Mouse (Mus musculus) heart, adult 8-10 months (tissue): ENCODE measurements at regions not wholly inside any gene's neighbourhood (a gene's known extent, or its start where the extent isn't known, plus 50 kb on each side); places are given as distances from the start of the nearest gene placed in this dataset.
A peak's percentile ranks its signal among the peaks of the same experiment; 100 is the strongest.

ENCODE experiments used
- DNase-seq: peaks from one replicate; pipeline ENCODE4 v3.0.0; 2022; ENCODE audit warnings: low spot score

DNA sequence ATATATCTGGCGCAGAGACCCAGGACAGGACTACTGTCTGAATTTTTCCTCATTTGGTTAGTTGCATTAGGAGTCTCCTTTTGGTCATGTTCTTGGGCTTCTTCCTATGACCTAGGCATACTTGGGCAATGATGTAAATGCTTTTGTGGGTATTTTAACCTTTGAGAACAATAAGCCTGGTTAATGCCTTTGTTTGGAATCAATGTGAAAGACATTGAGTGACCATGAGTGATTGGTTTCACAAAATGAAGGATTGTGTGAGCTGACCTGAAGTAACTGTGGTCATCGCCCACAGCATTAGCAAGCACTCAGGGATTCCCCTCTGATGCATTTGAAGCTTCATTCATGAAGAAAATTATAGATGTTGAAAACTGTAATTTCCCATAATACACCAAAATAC is 61.9 kb upstream of the Abcb5 start:
- DNase-seq: no peak

DNA sequence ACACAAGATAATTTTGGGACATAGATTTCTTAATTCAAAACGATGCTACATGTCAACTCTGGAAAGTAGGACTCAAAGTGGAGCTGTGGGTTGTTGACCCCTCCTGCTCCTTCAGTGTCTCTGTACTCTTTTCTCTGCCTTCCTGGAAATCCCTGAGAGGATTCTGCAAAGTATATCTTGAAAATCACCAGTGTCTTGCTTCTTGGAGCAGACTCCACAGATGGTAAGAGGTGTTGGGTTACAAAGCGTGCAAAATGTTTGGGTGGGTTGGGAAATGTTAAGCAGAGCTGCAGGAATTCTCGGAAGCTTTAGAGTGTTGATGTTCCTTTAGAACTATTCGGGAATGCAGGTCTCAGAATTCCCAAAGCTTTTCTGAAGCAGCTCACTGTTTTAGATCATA is 61.5 kb upstream of the Abcb5 start:
- DNase-seq: no peak

DNA sequence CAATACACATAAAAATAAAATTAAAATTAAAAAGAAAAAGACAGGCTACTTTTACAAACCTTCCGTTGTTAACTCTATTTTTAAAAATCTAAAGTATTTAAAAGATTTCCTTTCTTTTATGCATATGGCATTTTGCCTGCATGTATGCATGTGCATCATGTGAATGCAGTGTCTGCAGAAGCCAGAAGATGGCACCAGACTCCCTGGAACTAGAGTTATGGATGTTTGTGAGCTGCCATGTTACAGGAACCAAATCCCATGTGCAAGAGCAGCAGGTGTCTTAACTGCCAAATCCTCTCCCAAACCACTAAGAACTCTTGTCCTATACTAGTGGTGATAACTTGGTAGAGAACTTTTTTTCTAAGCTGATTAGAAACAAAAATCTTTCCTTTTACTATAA is 60.1 kb upstream of the Abcb5 start:
- peak; percentile 19 for DNase-seq

DNA sequence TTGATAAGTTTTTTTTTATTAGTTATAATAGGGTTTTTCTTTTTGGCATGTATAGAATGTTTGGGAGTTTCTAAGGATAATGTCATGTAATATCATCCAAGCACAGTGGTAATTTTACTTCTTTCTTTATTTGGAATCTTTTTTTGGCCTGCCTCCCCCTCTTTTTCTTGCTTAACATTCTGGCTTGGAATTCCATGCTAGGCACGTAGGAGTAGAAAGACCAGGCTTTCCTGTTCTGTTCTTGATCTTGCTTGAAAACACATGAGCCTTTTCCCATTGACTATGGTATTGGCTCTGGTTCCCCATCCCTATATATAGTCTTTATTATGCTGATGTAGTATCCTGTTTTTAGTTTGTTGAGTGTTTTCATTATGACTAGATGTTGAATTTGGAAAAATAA is 57.8 kb upstream of the Abcb5 start:
- no peak for DNase-seq
